Mouse (Mus musculus): ENCODE measurements around the gene Nme6.
A peak's percentile ranks its signal among the peaks of the same experiment; 100 is the strongest.
"Not testable (repeated sequence)": the region's sequence is repeated elsewhere in the genome, so short reads cannot be mapped to it uniquely, and the experiment has no call there.

The Nme6 gene

GRCm38 (mm10) chr9:109832391-109833087 is at the start of gene Nme6:
Gene Nme6 (plus strand): TSS chr9:109832749.
- DNase-seq (ENCODE audit: low spot score in 2 of 2), result peak; percentile 64 to 78

- DNase-seq (ENCODE audit: low spot score in 2 of 2), result not testable (repeated sequence)
These were observed 42.0 kb upstream of the Nme6 start, which contains the start of gene Fbxw27 for GRCm38 (mm10) chr9:109790570-109790969. Gene Fbxw27 (minus strand): TSS chr9:109790670.

GRCm38 (mm10) chr9:109795221-109795620 is 37.3 kb upstream of the Nme6 start:
- no peak for DNase-seq (ENCODE audit: low spot score in 2 of 2)

GRCm38 (mm10) chr9:109795811-109796210 is 36.7 kb upstream of the Nme6 start:
- no peak for DNase-seq (ENCODE audit: low spot score in 2 of 2)

GRCm38 (mm10) chr9:109798051-109798450 is 34.5 kb upstream of the Nme6 start:
- DNase-seq (ENCODE audit: low spot score in 2 of 2), result peak in 1 of 2 experiments; percentile 11

- DNase-seq (ENCODE audit: low spot score in 2 of 2), result not testable (repeated sequence)
These were observed 27.0 kb upstream of the Nme6 start for GRCm38 (mm10) chr9:109805596-109805995.

GRCm38 (mm10) chr9:109806260-109806659 is 26.3 kb upstream of the Nme6 start:
- no peak for DNase-seq (ENCODE audit: low spot score in 2 of 2)

GRCm38 (mm10) chr9:109806695-109807293 is 25.8 kb upstream of the Nme6 start:
- DNase-seq (ENCODE audit: low spot score in 2 of 2), result no peak

GRCm38 (mm10) chr9:109807898-109808297 is 24.7 kb upstream of the Nme6 start:
- DNase-seq (ENCODE audit: low spot score in 2 of 2), result no peak

- DNase-seq (ENCODE audit: low spot score in 2 of 2), result no peak
These were observed 20.6 kb upstream of the Nme6 start, which contains the start of gene Spink8 for GRCm38 (mm10) chr9:109811980-109812379. Gene Spink8 (plus strand): TSS chr9:109812280.

- DNase-seq (ENCODE audit: low spot score in 2 of 2), result no peak
These were observed 19.1 kb upstream of the Nme6 start for GRCm38 (mm10) chr9:109813424-109813823.

GRCm38 (mm10) chr9:109816341-109816740 is 16.2 kb upstream of the Nme6 start:
- DNase-seq (ENCODE audit: low spot score in 2 of 2), result no peak

- DNase-seq (ENCODE audit: low spot score in 2 of 2), result no peak
These were observed 6.8 kb upstream of the Nme6 start for GRCm38 (mm10) chr9:109825739-109826138.

- DNase-seq (ENCODE audit: low spot score in 2 of 2), result no peak
These were observed 6.4 kb upstream of the Nme6 start for GRCm38 (mm10) chr9:109826181-109826580.

GRCm38 (mm10) chr9:109833088-109833412 is 501 bp downstream of the Nme6 start:
- DNase-seq (ENCODE audit: low spot score in 2 of 2), result no peak

- peak in 1 of 2 experiments; percentile 14 for DNase-seq (ENCODE audit: low spot score in 2 of 2)
These were observed 16.8 kb downstream of the Nme6 start, which contains the start of gene Camp for GRCm38 (mm10) chr9:109849312-109849758. Gene Camp (minus strand): TSS chr9:109849617.

- no peak for DNase-seq (ENCODE audit: low spot score in 2 of 2)
These were observed 17.6 kb downstream of the Nme6 start for GRCm38 (mm10) chr9:109850099-109850498.

GRCm38 (mm10) chr9:109854341-109854740 is 21.8 kb downstream of the Nme6 start:
- DNase-seq (ENCODE audit: low spot score in 2 of 2), result no peak

- no peak for DNase-seq (ENCODE audit: low spot score in 2 of 2)
These were observed 23.4 kb downstream of the Nme6 start for GRCm38 (mm10) chr9:109855947-109856346.

- peak; percentile 80 to 85 for DNase-seq (ENCODE audit: low spot score in 2 of 2)
These were observed 30.0 kb downstream of the Nme6 start for GRCm38 (mm10) chr9:109862397-109863044.

- DNase-seq (ENCODE audit: low spot score in 2 of 2), result no peak
These were observed 30.5 kb downstream of the Nme6 start for GRCm38 (mm10) chr9:109863085-109863484.

- no peak for DNase-seq (ENCODE audit: low spot score in 2 of 2)
These were observed 33.7 kb downstream of the Nme6 start for GRCm38 (mm10) chr9:109866218-109866617.
